Mouse (Mus musculus) G1E (cell line): ENCODE data around the gene Snx6.

Source experiments
- CTCF ChIP-seq: IDR thresholded peaks from 2 replicates; pipeline ENCODE4 v1.5.1; 2012; ENCODE audit warnings: low read depth, low read length, inconsistent platforms, mixed read lengths
- GATA1 ChIP-seq: IDR thresholded peaks from 2 replicates; pipeline ENCODE4 v1.6.1; 2012; ENCODE audit warnings: borderline replicate concordance, low read length, inconsistent platforms, mixed read lengths
- GATA2 ChIP-seq: IDR thresholded peaks from 2 replicates; pipeline ENCODE4 v1.6.1; 2012; ENCODE audit warnings: low read depth, low read length, inconsistent platforms, borderline replicate concordance
- TAL1 ChIP-seq: conservative IDR thresholded peaks from 2 replicates; pipeline ENCODE4 v1.6.1; 2012; ENCODE audit warnings: low read depth, low read length, inconsistent platforms, mixed read lengths

DNA sequence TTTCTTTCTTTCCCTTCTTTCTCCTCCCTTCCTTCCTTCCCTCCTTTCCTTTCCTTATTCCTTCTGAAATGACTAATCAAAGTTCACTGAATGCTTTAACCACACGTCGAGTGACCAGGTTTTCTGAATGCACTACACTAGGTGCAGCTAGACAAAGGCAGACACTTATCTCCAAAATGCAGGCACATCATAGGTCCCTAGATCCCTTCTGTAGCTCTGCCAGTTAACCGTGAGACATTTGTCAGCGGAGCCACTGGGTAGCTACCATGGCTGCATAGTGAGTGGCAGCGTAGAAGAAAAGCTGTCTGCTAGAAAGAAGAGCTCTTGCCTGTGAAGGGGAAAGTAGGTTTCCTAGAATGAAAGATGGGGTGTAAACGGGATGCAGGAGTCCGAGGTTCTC lies 96.1 kb downstream of the Snx6 start:
- TF ChIP-seq TAL1 (no peak), CTCF (no peak), GATA1 (no peak), GATA2 (no peak)
